Mouse (Mus musculus): ENCODE measurements around the gene Nyap1.

DNA sequence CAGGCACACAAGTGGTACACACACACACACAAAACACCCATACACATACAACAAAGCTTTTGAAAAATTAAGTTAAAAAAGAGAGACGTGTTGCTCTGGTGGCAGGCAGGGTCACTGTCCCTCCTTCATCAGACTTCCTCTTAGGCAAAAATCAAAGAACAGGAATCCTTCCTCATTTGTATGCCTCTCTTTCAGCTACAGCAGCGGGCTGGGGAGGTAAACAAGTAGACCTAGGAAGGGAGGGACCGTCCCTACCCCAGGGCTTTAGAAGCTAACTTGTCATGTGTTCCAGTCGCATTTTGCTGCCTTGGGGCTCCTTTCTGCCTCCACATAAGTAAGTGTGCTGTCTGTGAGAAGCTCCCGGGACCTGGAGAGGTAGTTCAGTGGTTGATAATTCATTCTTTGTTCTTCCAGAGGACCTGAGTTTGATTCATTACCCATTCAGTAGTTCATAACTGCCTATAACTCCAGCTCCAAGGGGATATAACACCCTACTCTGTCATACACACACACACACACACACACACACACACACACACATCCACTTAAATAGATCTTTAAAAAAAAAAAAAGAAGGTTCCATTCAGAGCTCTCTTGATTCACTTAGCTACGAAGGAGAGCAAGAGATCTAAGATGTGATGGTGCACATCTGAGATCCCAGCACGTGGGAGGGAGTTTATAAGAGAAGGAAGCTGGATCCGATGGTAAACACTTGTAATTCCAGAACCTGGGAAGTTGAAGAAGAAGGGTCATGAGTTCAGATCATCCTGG, 23.2 kb downstream of the Nyap1 start:
- no peak for TF ChIP-seq POLR2A (IDR thresholded peaks at IDR 0.05; ENCODE audit: low read depth, low read length)
- TF ChIP-seq CTCF (IDR thresholded peaks at IDR 0.05; ENCODE audit: borderline replicate concordance, insufficient read depth, low read length): no peak
